Mouse (Mus musculus): Measurements from ENCODE around the gene Lingo1.

DNA sequence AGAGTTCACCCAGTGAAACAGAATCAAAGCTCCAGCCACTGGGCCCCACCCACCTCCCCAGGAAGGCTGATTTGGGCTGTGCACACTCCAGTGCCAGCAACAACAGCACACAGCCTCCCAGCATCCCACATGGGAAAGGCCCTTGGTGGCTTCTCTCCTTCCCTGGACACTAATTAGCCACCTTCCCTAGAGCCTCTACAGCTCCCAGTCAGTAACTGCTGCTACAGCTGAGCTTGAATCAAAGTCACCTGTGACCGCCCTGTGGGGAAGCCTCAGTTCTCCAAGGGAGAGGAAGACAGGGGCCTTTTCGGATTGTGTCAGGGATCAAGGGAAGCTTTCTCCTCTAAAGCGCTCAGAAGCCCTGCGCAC lies 49.4 kb downstream of the Lingo1 start:
- no peak for TF ChIP-seq CTCF (IDR thresholded peaks at IDR 0.05; ENCODE audit: control insufficient read depth, insufficient read depth, insufficient read length)
- no peak for TF ChIP-seq USF1 (IDR thresholded peaks at IDR 0.05; ENCODE audit: low read depth)
- no peak for TF ChIP-seq MAX (IDR thresholded peaks at IDR 0.05)
- TF ChIP-seq MYOD1 (IDR thresholded peaks at IDR 0.05; ENCODE audit: control insufficient read depth, insufficient read length, low read depth): no peak
- TF ChIP-seq MYOG (IDR thresholded peaks at IDR 0.05; ENCODE audit: control insufficient read depth, extremely low read depth, insufficient read length): no peak
- no peak for TF ChIP-seq FOSL1 (IDR thresholded peaks at IDR 0.05; ENCODE audit: insufficient read depth, low read length, poor library complexity, severe bottlenecking)
- TF ChIP-seq CEBPB (IDR thresholded peaks at IDR 0.05; ENCODE audit: low read depth): no peak

All from C2C12 (cell line).